Mouse (Mus musculus): ENCODE results near the gene Sp100. TPM values are rescaled to one million over a fixed set of nuclear protein-coding genes. Genes with fewer than 3 reads are reported as not detected.

Gene Sp100
- polyA plus RNA-seq, 1 experiment from 2014 or later, result 1.8 TPM

DNA sequence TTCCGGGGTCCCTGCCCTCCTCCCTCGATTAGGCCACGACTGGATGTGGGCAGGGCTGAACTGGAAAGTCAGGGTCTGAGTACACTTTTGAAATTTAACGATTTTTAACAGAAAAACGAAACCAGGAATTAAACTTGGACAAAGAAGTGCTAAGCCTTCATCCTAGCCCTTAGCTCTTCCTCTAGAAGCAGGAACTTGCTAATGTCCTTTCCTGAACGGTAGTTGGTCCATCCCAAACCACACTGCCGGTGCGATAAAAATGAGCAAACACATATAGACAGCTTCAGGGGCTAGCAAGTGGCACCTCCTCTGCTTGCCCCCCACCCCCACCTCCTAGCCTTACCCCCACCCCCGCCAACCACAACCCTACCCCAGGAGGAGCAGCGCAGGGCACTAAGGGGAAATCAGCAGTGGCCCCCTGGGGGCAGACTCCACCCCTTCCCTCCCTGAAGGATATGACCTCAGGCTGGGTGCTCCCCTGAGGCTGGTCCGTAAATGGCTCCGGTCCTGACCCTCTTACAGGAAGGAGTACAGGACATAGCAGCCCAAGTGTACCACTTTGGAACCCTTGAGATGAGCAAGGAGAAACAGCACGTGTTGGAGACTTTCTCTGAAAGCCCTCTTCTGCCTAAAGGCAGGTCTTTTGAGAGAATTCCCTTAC lies 85.8 kb downstream of the Sp100 start:
- WGBS, result 71% methylated on average over 13 of the region's 13 CpGs
- DNase-seq (ENCODE audit: low spot score), result no peak
- H3K4me3 ChIP-seq (ENCODE audit: low read depth, low read length), result no peak overlapping the region
- no peaks in the 10 kb centered on the region for H3K27me3 ChIP-seq (replicated peaks; ENCODE audit: control insufficient read depth, insufficient read depth, low read length)
- no peak for ATAC-seq (replicated peaks; ENCODE audit: low FRiP score, low TSS enrichment, low read depth)
- no peaks in the 10 kb centered on the region for H3K4me1 ChIP-seq (replicated peaks; ENCODE audit: control insufficient read depth, insufficient read depth, low read length)
- no peak overlapping the region for H3K4me2 ChIP-seq (ENCODE audit: low read length)
- no peak overlapping the region for H3K27ac ChIP-seq (ENCODE audit: low read depth)
- H3K36me3 ChIP-seq (ENCODE audit: control insufficient read depth, insufficient read depth, low read length), result no peaks in the 10 kb centered on the region
- H3K9me3 ChIP-seq (ENCODE audit: control insufficient read depth, low read length), result no peaks in the 10 kb centered on the region
- H3K9ac ChIP-seq (ENCODE audit: low read length), result no peak overlapping the region

DNA sequence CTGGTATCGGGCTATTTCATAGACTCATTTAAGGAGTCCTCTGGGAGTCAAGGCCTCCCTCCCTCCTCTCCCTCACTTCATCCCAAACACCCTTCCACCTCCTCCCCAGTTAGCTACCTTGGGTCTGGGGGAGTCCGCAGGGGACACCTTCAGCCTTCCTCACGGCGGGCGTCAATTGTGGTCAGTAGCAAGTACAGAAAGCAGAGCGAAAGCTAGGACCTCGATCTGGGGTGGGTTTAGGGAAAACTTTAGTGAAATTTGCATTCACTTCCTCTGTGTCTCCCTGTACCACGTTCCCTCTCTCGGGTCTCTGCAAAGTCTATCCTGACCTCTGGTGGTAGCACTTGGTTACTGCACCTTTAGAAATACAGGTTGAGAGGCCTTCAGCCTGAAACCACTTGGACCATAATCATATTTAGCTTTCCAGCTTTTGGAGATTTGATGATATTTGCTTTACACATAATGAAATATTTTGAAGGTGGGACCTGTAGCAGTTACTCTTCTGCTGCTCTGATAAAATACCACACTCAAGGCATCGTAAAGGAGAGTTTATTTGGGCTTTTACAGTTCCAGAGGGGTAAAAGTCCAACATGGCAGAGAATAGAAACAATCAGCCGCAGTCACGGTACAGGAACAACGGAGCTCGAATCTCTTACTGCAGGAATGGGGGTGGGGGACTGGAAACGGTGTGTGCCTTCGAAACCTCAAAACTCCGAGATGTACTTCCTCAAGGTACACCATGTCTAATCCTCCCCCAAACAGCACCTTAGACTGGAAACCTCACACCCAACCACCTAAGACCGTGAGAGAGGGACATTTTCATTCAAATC lies 86.8 kb downstream of the Sp100 start:
- DNase-seq (ENCODE audit: low spot score), result peak; percentile 78
- Histone ChIP-seq H3K27ac (ENCODE audit: low read depth) (no peak overlapping the region), H3K9me3 (ENCODE audit: control insufficient read depth, low read length) (no peaks in the 10 kb centered on the region), H3K4me3 (ENCODE audit: low read depth, low read length) (no peak overlapping the region), H3K9ac (ENCODE audit: low read length) (no peak overlapping the region), H3K36me3 (ENCODE audit: control insufficient read depth, insufficient read depth, low read length) (no peaks in the 10 kb centered on the region), H3K4me1 (replicated peaks; ENCODE audit: control insufficient read depth, insufficient read depth, low read length) (no peaks in the 10 kb centered on the region), H3K27me3 (replicated peaks; ENCODE audit: control insufficient read depth, insufficient read depth, low read length) (no peaks in the 10 kb centered on the region), H3K4me2 (ENCODE audit: low read length) (peak overlapping the region; percentile 34)
- WGBS, result 33% methylated on average over 18 of the region's 18 CpGs
- ATAC-seq (replicated peaks; ENCODE audit: low FRiP score, low TSS enrichment, low read depth), result peak; percentile 67; the same call in 1 of the 2 replicates

- WGBS, result 92% methylated on average over 4 of the region's 4 CpGs
- no peaks in the 10 kb centered on the region for H3K9me3 ChIP-seq (ENCODE audit: control insufficient read depth, low read length)
- no peaks in the 10 kb centered on the region for H3K4me1 ChIP-seq (replicated peaks; ENCODE audit: control insufficient read depth, insufficient read depth, low read length)
- ATAC-seq (replicated peaks; ENCODE audit: low FRiP score, low TSS enrichment, low read depth) (no peak), DNase-seq (ENCODE audit: low spot score) (no peak)
- no peak overlapping the region for H3K4me3 ChIP-seq (ENCODE audit: low read depth, low read length)
- no peaks in the 10 kb centered on the region for H3K27me3 ChIP-seq (replicated peaks; ENCODE audit: control insufficient read depth, insufficient read depth, low read length)
- no peak overlapping the region for H3K27ac ChIP-seq (ENCODE audit: low read depth)
- H3K4me2 ChIP-seq (ENCODE audit: low read length), result no peak overlapping the region
- no peak overlapping the region for H3K9ac ChIP-seq (ENCODE audit: low read length)
- no peaks in the 10 kb centered on the region for H3K36me3 ChIP-seq (ENCODE audit: control insufficient read depth, insufficient read depth, low read length)
Measured at GRCm38 (mm10) chr1:85739000-85739399, 89.2 kb downstream of the Sp100 start.

- H3K4me2 ChIP-seq (ENCODE audit: low read length), result no peak overlapping the region
- no peaks in the 10 kb centered on the region for H3K9me3 ChIP-seq (ENCODE audit: control insufficient read depth, low read length)
- no peaks in the 10 kb centered on the region for H3K4me1 ChIP-seq (replicated peaks; ENCODE audit: control insufficient read depth, insufficient read depth, low read length)
- H3K36me3 ChIP-seq (ENCODE audit: control insufficient read depth, insufficient read depth, low read length), result no peaks in the 10 kb centered on the region
- no peaks in the 10 kb centered on the region for H3K27me3 ChIP-seq (replicated peaks; ENCODE audit: control insufficient read depth, insufficient read depth, low read length)
- no peak overlapping the region for H3K4me3 ChIP-seq (ENCODE audit: low read depth, low read length)
- H3K27ac ChIP-seq (ENCODE audit: low read depth), result no peak overlapping the region
- ATAC-seq (replicated peaks; ENCODE audit: low FRiP score, low TSS enrichment, low read depth), result no peak
- H3K9ac ChIP-seq (ENCODE audit: low read length), result no peak overlapping the region
- DNase-seq (ENCODE audit: low spot score), result no peak
Measured at GRCm38 (mm10) chr1:85739819-85740218, 90.0 kb downstream of the Sp100 start.

DNA sequence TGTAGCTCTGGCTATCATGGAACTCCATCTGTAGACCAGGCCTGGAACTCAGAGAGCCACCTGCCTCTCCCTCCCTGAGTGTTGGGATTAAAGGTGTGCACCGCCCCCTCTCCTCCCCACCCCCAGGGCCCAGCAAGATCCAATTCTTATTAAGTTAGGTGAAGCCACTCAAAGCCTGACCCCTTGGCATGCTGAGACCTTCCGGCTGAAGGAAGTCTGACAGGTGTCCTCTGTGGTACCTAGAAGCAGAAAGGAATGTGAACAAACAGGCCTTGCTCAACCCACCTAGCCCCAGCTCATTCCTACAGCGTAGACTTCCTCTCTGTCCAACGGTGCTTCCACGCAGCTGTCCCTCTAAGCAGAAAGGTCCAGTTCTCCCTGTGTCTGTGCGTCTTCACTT lies 91.1 kb downstream of the Sp100 start:
- ATAC-seq (replicated peaks; ENCODE audit: low FRiP score, low TSS enrichment, low read depth), result no peak
- 79% methylated on average over 6 of the region's 6 CpGs for WGBS
- Histone ChIP-seq H3K36me3 (ENCODE audit: control insufficient read depth, insufficient read depth, low read length) (no peaks in the 10 kb centered on the region), H3K27me3 (replicated peaks; ENCODE audit: control insufficient read depth, insufficient read depth, low read length) (no peaks in the 10 kb centered on the region), H3K4me1 (replicated peaks; ENCODE audit: control insufficient read depth, insufficient read depth, low read length) (no peaks in the 10 kb centered on the region), H3K4me2 (ENCODE audit: low read length) (no peak overlapping the region), H3K4me3 (ENCODE audit: low read depth, low read length) (no peak overlapping the region), H3K9ac (ENCODE audit: low read length) (no peak overlapping the region), H3K27ac (ENCODE audit: low read depth) (no peak overlapping the region), H3K9me3 (ENCODE audit: control insufficient read depth, low read length) (no peaks in the 10 kb centered on the region)
- no peak for DNase-seq (ENCODE audit: low spot score)

DNA sequence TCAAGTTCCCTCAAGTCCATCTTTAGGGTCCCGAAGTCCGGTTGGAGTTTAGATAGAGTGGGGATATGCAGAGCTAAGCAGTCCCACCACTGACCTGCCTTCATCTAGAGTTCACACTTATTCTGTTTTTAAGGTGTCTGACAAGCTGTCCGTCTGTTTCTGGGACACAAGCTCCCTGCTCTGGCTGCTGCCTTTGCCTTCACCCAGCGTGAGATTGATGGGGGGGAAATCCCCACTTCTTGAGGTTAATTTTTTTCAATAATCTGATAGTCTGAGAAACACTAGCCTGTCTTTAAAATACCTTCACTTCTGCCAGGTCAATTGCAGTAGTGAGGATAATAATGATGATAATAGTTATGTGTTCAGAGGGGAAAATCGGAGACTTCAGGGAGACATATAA lies 92.5 kb downstream of the Sp100 start:
- Histone ChIP-seq H3K4me2 (ENCODE audit: low read length) (no peak overlapping the region), H3K27me3 (replicated peaks; ENCODE audit: control insufficient read depth, insufficient read depth, low read length) (no peaks in the 10 kb centered on the region), H3K36me3 (ENCODE audit: control insufficient read depth, insufficient read depth, low read length) (no peaks in the 10 kb centered on the region), H3K4me1 (replicated peaks; ENCODE audit: control insufficient read depth, insufficient read depth, low read length) (no peaks in the 10 kb centered on the region), H3K9ac (ENCODE audit: low read length) (no peak overlapping the region), H3K9me3 (ENCODE audit: control insufficient read depth, low read length) (no peaks in the 10 kb centered on the region), H3K4me3 (ENCODE audit: low read depth, low read length) (no peak overlapping the region), H3K27ac (ENCODE audit: low read depth) (no peak overlapping the region)
- ATAC-seq (replicated peaks; ENCODE audit: low FRiP score, low TSS enrichment, low read depth) (no peak), DNase-seq (ENCODE audit: low spot score) (no peak)
- 67% methylated on average over 5 of the region's 5 CpGs for WGBS

GRCm38 (mm10) chr1:85742916-85743505 lies 93.2 kb downstream of the Sp100 start:
- Histone ChIP-seq H3K9ac (ENCODE audit: low read length) (no peak overlapping the region), H3K4me3 (ENCODE audit: low read depth, low read length) (no peak overlapping the region), H3K4me2 (ENCODE audit: low read length) (no peak overlapping the region), H3K4me1 (replicated peaks; ENCODE audit: control insufficient read depth, insufficient read depth, low read length) (no peaks in the 10 kb centered on the region), H3K27me3 (replicated peaks; ENCODE audit: control insufficient read depth, insufficient read depth, low read length) (no peaks in the 10 kb centered on the region), H3K9me3 (ENCODE audit: control insufficient read depth, low read length) (no peaks in the 10 kb centered on the region), H3K27ac (ENCODE audit: low read depth) (peak overlapping the region; percentile 28; the same call in 1 of the 2 replicates), H3K36me3 (ENCODE audit: control insufficient read depth, insufficient read depth, low read length) (no peaks in the 10 kb centered on the region)
- WGBS, result 18% methylated on average over 2 of the region's 2 CpGs
- DNase-seq (ENCODE audit: low spot score) (no peak), ATAC-seq (replicated peaks; ENCODE audit: low FRiP score, low TSS enrichment, low read depth) (no peak)

DNA sequence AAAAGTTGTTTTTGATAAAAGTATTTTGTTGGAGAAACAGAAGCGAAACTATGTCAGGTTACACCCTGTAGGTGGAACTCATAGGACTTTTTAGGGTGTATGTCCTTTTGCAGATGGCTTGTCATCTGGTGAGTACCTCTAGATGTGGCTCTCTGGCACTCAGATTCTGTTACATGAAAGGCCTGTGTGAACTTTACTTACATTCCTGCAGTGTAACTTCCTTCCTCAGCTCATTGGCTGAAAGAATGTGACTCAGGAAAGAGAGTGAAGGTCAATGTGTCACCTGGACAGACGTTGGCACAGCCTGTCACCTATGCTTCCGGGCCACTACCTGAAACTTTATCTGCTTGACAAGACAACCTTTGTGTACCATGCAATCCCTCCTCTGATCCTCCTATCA lies 94.8 kb downstream of the Sp100 start:
- Histone ChIP-seq H3K4me2 (ENCODE audit: low read length) (no peak overlapping the region), H3K4me3 (ENCODE audit: low read depth, low read length) (no peak overlapping the region), H3K4me1 (replicated peaks; ENCODE audit: control insufficient read depth, insufficient read depth, low read length) (no peaks in the 10 kb centered on the region), H3K27me3 (replicated peaks; ENCODE audit: control insufficient read depth, insufficient read depth, low read length) (no peaks in the 10 kb centered on the region), H3K27ac (ENCODE audit: low read depth) (no peak overlapping the region), H3K9ac (ENCODE audit: low read length) (no peak overlapping the region), H3K9me3 (ENCODE audit: control insufficient read depth, low read length) (no peaks in the 10 kb centered on the region), H3K36me3 (ENCODE audit: control insufficient read depth, insufficient read depth, low read length) (no peaks in the 10 kb centered on the region)
- ATAC-seq (replicated peaks; ENCODE audit: low FRiP score, low TSS enrichment, low read depth) (no peak), DNase-seq (ENCODE audit: low spot score) (no peak)
- 77% methylated on average over 3 of the region's 3 CpGs for WGBS

Data from intestine, embryonic 14.5 days (tissue).